Mouse (Mus musculus) retina, embryonic 14.5 days (tissue): Measurements from ENCODE around the gene Per3.
A peak's percentile ranks its signal among the peaks of the same experiment; 100 is the strongest.

ENCODE experiments used
- DNase-seq: peaks from one replicate; pipeline ENCODE4 v3.0.0-alpha.2; 2015; ENCODE audit warnings: low spot score

The Per3 gene

DNA sequence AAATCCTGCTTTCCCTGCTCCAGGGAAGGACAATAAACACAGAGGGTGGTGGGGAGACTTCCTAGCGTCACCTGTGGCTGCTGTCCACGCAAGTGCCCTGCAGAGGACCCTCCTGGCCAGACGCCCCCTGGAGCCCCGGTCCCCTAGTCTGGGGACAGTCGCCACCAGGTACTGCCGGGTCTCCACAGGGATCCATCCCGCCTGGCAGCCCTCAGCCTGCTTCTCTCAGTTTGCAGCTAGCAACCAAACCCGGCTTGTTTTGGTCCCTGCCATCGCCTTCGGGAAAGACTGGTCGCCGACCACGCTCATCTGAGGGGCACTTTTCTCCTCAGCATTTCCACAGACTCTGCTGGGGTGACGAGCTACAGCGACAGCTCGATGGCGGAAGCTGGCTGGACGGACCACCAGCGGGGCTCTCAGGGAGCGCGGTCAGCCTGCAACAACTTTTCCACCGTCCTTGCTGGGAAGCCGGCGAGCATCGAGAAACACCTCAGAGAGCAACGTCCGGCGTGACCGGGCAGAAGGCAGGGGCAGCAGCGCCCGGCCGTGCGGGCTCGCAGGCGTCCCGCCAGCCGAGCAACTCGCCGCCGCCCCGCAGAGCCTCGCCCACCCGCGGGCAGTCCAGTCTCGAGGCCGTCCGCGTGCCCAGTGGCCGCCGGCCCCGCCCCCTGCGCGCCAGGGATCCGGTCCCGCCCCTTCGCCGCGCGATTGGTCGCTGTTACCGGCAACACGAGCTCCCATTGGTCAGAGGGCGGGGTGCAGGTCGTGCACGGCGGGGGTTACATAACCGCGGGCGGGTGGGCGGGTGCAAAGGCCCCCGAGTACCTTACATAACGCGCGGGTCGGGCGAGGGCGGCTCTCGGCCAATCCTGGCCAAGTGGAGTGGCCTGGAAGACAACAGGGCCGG lies at the start of gene Per3:
Gene Per3 (minus strand): TSS at position 629 of the 907 bp plus-strand sequence.
- DNase-seq: peak; percentile 94

DNA sequence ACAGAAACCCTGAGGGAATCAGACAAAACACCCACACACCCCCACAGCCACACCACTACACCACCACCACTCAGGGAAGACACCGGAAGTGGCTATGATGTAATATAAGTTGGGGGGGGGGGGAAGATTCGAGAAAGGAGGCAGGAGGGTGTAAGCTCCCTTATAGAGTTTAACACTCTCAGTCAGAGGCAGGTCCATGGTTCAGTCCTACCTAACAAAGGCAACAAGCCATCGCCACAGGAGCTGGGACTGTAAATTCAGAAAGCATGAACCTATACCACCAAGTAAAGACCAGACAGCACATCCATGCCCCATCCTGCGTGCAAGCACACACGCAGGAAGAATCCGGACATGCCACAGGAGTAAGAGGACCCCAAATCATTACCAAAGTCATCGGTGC lies 44.8 kb upstream of the Per3 start, which contains the start of gene Gm13090:
Gene Gm13090 (plus strand): TSS at position 301 of the 400 bp plus-strand sequence.
- DNase-seq: no peak

DNA sequence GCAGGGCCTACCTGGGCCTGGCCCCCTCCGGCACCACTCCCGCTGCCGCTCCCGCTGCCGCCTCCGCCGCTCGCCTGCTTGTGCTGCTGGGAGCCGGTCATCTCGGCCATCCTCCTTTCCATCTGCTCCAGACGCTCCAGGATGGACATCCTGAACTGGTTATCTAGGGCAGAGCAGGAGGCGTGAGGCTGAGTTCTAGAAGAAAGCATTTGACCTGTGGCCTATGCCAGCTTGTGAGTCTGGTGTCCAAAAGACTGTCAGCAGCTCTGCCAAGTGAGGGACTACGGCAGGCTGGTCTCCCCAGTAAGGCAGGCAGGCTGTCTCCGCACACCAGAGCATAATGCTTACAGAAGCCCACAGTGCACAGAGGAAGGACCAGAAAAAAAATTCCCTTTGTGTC lies 44.4 kb upstream of the Per3 start:
- DNase-seq: no peak

DNA sequence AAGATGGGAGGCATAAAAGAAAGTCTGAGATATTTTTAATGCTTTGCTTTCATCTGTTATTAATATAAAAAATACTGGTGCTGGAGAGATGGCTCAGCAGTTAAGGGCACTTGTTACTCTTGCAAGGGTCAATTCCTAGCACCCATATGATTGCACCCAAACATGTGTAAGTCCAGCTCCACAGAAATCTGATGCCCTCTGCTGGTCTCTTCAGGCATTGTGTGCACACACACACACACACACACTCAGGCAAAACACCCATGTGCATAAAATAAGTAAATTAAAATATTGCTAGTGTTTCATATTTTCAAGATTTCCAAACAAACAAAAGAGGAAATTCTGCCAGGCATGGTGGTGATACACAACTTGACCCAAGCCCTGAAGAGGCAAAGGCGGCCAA lies 42.9 kb upstream of the Per3 start:
- DNase-seq: no peak

DNA sequence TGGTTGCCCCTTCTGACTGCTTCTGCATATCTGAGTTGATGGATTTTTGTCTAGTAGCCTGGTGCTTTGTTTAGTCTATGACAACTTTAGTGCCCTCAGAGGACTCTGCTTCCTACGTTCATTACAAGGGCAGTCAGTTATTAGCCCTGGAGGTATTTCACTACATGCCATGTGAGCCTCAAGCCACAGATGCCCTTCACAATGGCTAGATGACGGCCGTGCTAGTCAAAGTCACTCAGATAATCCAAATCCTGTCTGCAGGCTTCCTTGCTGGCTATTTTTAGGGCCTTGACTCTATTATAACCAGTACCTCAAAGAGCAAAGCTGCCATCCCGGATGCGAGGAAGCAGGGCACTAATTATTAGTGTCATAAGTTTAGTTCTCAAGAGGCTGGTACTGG lies 38.6 kb upstream of the Per3 start:
- no peak for DNase-seq

DNA sequence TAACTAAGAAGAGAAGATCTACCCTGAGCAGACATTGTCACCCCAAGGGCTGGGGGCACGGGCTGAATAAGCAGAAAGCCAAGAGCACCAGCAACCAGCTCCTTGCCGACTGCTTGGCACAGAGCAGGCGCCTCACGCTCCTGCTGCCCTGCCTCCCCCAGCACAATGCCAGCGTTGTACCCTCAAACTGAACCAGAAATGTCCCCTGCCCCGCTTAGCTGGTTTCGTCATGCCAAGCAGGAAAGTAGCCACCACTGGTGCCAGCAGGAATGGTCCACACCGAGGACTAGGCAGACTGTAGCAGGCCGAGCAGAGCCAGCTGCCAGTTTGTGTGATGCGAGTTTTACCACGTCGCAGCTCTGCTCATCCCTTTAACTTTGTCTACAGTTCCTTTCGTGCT lies 37.5 kb upstream of the Per3 start:
- no peak for DNase-seq

DNA sequence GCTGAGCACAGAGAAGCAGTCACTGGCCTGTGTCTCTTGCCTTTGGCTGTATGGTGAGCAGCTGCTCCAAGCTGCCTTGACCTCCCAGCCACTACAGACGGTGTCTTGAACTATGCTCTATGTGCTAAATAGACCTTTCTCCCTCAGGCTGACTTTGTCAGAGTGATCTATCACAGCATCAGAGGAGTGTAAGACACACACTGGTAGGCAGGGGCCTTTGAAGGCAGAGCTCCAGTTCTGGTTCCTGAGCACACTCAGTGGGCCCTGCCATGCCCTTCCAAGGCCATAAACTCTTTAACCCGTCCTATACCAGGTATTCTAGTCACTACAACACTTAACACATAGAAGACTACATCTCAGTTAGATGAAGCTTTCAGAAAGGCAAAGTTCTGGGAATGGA lies 36.9 kb upstream of the Per3 start:
- DNase-seq: no peak

DNA sequence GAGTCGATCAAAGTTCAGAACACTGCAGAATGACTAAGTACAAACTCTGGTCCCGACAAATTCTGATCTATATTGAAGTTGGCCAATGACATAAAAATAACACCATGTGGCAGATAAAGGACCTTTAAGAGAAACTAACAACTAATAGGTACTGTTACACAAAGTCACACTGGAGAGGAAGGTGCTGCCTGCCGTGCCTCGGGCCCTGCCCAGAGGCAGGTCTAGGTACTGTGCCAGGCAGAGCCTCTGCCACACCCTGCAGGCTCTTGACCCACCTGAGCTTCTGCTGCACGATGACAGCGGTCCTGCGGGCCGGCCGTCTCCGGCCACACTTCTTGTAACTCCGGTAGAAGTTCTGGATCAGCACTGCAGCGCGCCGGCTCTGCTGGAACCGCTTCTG lies 30.4 kb upstream of the Per3 start:
- no peak for DNase-seq

DNA sequence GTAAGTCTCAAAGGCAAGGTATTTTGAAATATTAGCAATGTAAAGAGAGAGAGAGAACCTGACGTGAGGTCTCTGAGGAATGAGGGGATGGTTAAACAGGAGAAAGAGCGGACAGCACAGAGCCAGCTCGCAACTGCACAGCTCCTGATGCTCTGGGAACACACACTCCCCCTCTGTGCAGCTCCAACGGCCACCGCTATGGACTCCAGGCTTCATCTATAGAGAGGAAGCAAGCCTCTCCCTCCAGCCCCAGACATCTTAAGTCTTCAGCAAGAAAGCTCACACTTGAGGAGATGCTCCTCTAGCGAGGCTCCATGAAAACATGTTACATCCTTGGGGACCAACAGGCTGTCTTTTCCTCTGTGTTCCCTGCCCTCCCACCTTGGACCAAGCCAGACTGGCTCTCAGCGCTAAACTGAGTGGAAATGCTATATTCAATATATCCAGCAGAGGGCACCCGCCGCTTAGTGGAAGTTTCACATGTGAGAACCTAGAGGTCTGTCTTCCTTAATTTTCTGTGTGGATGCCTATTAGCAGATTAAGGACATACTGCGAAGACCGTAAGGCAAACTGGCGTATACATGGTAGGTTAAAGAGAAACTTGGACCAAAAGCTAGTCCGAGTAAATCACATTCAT lies 28.8 kb upstream of the Per3 start:
- DNase-seq: peak; percentile 93

DNA sequence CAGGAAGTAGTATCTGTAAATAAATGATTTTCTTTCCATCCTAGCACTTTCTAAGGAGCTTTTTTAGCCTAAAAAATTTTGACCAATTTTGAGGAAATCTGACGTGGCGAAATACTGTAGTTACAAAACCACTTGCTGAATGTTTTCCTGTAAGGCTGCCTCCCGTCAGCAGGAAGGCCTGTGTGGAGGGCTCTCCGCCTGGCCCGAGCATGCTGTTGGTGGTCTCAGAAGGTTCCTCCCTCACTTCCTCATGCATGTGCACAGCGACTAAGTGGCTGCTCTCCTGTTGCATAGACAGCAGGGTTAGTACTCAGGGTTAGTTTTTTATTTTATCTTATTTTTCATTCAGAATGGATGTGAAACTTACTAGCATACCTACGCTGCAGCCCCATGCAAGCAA lies 26.5 kb upstream of the Per3 start:
- DNase-seq: no peak

DNA sequence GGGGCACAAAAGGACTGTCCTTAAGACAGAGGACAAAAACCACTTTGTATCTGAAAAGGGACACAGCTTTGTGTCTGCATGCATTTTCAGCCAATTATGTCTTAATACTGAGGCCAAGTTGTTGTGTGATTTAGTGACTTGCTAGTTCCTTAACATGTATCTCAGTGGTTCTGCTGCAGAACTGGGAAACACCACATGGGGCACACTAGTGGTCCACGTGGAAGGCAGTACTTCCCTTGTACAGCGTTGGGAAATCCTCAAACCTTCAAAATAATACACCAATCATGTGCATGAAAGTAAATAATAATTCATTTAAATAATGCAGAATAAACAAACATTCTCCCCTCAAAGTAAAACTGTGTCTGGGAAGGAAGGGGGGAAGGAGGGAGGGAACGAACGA lies 24.3 kb upstream of the Per3 start:
- no peak for DNase-seq

DNA sequence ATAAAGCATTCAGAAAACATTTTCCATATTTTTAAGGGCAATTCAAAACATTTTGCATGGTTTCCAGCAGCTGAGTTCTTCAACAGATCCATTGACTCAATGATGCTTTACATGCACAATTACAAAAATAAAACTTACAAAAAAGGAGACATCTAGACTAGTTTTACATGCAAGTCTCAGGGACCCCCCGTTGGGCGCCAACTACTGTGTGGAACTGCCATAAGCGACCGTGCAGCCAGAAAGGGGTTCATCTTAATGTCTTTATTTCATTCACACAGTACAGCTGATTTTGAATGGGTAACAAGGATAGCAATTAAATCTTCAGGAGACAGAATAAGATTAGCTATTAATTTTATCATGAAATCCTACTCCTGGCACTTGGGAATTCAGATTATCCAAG lies 15.1 kb upstream of the Per3 start:
- DNase-seq: no peak

DNA sequence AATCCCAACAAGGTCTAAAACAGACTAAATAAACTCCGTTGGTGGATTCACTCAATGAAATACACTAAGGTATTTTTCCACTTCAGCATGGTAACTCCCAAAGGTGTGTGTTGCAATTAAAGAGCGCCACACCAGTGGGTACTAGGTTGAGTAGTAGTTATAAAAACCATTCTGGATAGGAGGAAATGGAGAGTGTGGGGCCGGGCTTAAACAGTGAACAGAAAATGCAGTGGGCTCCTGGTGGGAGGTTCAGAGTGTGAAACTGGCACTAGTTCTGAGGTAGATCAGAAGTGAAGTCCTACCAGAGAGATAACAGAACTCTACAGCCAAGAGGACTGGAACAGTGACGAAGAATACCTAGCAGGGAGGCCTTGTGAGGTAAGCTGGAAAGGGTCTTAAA lies 14.2 kb upstream of the Per3 start:
- no peak for DNase-seq

DNA sequence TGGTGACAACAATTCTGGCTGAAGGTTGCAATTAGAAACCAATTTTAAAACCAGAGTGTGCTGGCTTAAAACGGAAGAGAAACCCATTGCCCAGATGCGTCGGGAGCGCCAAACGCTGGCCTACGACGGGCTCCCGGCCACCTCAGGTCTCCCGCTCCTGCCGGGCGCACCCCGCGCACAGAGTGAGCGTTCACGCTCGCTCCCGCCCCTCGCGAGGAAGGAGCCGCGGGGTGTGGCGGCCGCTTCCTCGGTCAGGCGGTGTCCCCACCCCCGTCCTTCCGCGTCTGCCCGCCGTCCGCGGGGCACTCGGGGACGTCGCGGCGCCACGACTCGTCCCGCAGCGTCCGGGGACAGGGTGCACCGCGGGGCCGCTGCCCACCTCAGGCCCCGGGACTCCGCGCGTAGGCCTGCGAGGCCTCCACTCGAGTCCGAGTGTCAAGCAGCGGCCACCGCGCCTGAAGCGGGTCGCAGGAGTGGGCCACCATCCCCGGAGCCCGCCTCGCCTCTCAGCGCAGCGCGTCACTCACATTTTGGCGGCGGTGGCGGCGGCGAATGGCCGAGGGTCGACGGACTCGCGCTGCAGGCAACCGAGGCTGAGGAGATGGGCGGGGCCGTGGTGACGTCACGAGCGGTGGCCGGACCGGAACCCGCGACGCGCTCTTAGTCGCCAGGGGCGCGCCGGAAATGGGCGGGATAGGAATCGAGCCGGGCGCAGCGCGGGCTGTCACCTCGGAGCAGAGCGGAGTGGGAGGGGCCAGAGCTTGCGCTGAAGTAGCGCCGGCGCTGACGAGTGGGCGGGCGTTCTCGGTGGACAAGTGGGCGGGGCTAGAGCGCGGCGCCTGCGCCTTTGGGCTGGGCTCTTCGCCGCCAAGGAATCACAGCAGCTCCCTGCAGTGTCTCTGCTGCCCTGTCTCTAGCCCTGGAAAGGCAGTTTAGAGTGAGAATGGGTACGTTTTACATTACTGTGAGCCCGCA lies 13.2 kb upstream of the Per3 start, which contains the start of gene Vamp3:
Gene Vamp3 (minus strand): TSS at position 617 of the 975 bp plus-strand sequence.
- peak; percentile 100 for DNase-seq

DNA sequence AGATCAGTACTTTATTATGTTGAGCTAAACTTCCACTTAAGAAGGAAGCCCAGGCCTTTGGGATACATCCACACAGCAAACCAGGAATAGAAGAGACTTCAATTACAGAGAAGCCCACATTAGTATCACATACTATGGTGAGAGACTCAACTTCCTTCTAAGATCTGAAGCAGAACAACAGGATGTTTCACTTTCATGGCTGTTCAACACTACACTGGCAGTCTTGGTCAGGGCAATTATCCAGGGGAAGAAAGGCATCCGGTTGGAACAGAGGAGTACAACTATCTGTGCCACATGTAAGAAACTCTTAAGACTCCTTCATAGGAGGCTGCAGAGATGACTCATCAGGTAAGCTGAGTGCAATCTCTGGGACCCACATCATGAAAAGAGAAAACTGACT lies 6.7 kb upstream of the Per3 start:
- no peak for DNase-seq

DNA sequence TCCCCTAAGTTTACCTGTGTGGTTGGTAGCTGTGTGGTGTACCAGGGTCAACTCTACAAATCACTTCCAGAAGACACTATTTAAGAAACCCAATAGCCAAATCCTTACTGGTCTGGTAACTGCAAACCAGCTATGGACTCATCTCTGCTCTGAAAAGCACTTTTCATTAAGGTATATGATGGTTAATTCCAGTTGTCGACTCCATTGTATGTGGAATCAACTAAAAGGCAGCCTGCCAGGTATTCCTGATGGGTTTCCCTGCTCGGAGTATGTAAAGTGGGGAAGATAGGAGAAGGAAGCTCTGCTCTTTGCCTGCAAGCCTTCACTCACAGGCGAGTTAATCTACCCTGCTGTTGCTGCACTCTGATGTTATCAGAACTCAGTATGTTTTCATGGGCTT lies 2.1 kb upstream of the Per3 start:
- no peak for DNase-seq

DNA sequence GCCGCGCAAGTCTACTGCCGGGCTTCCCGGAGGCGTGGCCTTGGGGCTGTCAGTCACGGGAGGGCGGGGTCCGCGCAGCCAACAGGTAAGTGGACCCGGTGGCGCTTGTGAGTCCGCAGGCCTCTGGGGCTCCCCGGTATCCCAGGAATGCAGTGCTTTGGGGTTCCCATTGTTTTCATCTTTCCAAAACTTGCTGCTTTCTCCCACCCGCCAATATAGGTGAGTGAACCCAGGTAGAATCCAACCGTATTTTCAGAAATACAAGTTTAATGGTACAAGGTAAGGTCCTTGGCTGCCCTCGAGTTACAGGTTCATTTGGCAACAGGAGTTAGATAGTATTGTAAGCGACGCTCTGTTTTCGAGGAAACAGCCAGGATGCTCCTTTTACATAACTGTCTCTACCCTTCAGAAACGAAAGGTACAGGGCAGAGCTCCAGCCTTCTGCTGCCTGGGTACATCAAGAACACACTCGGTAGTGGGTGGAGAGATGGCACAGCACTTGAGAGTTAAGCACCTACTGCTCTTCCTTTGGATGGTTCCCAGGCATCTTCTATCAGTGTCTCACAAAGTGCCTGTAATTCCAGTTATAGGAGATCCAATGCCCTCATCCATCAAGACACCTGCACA lies 592 bp upstream of the Per3 start:
- no peak for DNase-seq

DNA sequence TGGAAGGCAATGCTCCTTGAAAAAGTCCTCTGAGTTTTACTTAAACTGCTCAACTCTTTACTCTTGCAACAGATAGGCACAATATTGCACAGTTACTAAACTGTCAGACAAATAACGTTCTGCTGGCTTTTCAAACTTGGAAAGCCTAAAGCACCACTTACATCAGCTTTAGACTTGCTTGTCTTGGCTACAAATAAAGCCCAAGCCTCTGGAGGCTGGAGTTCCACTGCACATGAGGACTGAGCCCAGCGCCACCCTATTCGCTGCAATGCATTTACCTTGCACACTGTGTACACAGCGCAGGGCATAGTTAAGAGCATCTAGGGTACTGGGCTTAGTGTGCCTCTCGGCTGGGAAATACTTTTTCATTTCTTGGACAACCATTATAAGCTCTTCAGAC lies 1.2 kb downstream of the Per3 start:
- DNase-seq: peak; percentile 3

DNA sequence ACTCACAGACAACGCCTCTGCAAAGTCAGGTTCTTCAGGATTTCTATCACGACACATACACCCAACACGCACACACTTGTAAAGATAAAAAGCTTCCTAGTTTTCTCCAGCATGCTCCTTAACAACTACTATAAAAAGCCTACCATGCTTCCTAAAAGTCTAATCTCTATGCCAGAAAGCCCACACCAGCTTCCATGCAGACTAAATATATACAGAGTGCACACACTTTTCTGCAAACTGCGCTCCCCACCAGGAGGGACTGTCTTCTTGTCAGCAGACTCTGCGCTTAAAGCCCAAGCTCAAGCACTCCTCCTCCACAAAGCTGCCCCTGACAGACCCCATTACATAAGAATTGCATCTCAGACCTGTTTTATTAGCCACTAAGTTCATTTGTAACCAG lies 3.0 kb downstream of the Per3 start:
- no peak for DNase-seq

DNA sequence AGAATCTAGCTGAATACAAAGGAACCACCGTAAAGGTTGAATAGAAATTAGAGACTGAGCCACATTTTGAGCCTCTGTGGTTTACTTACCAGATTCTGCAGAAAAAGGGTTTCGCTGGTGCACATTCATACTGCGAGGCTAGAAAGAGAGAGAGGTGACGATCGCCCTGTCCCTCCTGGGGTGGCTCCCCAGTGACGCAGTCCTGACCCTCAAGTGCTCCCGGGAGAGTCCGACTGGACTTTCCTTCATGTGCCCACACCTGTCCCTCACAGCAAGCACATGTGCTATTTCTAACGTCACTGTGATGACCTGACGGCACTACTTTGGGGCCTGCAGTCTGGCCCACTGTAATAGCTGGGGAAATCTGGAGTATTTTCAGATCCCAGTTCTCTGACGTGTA lies 6.7 kb downstream of the Per3 start:
- no peak for DNase-seq

DNA sequence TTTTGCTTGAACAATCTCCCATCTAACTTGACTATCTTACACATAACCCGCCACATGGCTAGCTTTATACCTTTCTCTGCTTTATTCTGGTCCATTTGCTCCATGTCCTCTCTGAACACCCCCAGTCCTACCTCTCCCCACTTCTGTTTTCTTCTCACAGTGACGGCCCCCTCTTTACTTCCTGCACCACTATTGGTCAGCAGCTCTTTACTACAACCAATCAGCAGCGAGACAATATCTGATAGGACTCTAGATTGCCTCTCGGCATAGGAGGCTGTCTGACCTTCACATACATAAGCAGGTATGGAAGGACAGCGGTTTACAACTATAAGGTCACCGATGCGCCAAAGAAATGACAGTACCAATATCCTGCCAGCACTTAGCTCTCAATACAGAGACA lies 7.9 kb downstream of the Per3 start:
- no peak for DNase-seq

DNA sequence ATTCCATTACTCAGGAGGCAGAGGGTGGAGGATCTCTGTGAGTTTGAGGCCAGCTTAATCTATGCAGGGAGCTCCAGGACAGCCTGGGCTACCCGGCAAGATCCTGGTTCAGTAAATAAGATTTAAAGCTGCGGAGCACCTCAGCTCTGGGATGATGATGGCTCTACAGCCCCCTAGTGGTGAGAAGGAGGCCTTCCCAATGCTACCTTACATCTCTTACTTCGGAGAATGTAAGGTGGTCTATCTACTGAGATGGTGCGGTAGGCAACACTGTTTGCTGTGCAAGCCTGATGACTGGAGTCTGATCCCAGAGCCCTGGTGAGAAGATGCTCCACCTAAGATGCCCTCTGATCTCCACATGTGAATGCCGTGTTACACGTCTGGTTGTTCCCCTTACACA lies 17.5 kb downstream of the Per3 start:
- peak; percentile 78 for DNase-seq
